Mouse (Mus musculus) limb, embryonic 11.5 days (tissue): ENCODE measurements around the gene Kif3b. TPM values are rescaled to one million over a fixed set of nuclear protein-coding genes. Genes with fewer than 3 reads are reported as not detected.

Experiments
- ATAC-seq: fragments of 200-750 bp; cut with Nextera tagmentation; 2 replicates; pipeline ENCODE4 v1.8.0; 2017; ENCODE audit warnings: low read depth; ENCODE audit not compliant: insufficient number of reproducible peaks, low FRiP score, low TSS enrichment
- DNase-seq: peaks from one replicate; pipeline ENCODE4 v3.0.0-alpha.2; 2015; ENCODE audit warnings: low spot score
- H3K27ac ChIP-seq: fragments of 300-500 bp; sonication (generic); replicated peaks from 2 replicates; pipeline ENCODE4 v1.5.1; 2014; ENCODE audit warnings: low read depth, mild to moderate bottlenecking, low read length
- H3K27me3 ChIP-seq: fragments of 300-500 bp; sonication (generic); 2 replicates; pipeline ENCODE4 v1.6.1; 2014; ENCODE audit warnings: mild to moderate bottlenecking, low read length, mixed read lengths; ENCODE audit not compliant: control insufficient read depth, insufficient read depth
- H3K36me3 ChIP-seq: fragments of 300-500 bp; sonication (generic); 2 replicates; pipeline ENCODE4 v1.6.1; 2014; ENCODE audit warnings: mild to moderate bottlenecking, low read length, moderate library complexity, mixed read lengths; ENCODE audit not compliant: control insufficient read depth, insufficient read depth
- H3K4me1 ChIP-seq: fragments of 300-500 bp; sonication (generic); 2 replicates; pipeline ENCODE4 v1.6.1; 2014; ENCODE audit warnings: low read length, mixed read lengths; ENCODE audit not compliant: control insufficient read depth, insufficient read depth
- H3K4me2 ChIP-seq: fragments of 300-500 bp; sonication (generic); 2 replicates; pipeline ENCODE4 v1.6.1; 2014; ENCODE audit warnings: low read depth, mild to moderate bottlenecking, moderate library complexity; ENCODE audit not compliant: severe bottlenecking
- H3K4me3 ChIP-seq: fragments of 300-500 bp; sonication (generic); 2 replicates; pipeline ENCODE4 v1.5.1; 2014; ENCODE audit warnings: low read depth, low read length
- H3K9ac ChIP-seq: fragments of 300-500 bp; sonication (generic); 2 replicates; pipeline ENCODE4 v1.6.1; 2014; ENCODE audit warnings: mild to moderate bottlenecking, low read length
- H3K9me3 ChIP-seq: fragments of 300-500 bp; sonication (generic); 2 replicates; pipeline ENCODE4 v1.6.1; 2016; ENCODE audit warnings: low read length; ENCODE audit not compliant: control insufficient read depth
- WGBS: fragments of 180-500 bp; shearing (Covaris S2); extraction: QIAGEN DNeasy Blood & Tissue Kit; methylation state at CpG from one replicate; pipeline ENCODE4 v1.1.7; 2014; 5-methylcytosine and 5-hydroxymethylcytosine counted together
- polyA plus RNA-seq: library from polyadenylated mRNA; unstranded; fragments of >200 nt; fragmentation: Nextera tagmentation; extraction: Ambion mirVana; gene quantifications from 2 replicates; pipeline ENCODE4 v1.2.1, GENCODE M21; 2014

Gene Kif3b
- polyA plus RNA-seq, 1 experiment from 2014 or later = 5.1 TPM

DNA sequence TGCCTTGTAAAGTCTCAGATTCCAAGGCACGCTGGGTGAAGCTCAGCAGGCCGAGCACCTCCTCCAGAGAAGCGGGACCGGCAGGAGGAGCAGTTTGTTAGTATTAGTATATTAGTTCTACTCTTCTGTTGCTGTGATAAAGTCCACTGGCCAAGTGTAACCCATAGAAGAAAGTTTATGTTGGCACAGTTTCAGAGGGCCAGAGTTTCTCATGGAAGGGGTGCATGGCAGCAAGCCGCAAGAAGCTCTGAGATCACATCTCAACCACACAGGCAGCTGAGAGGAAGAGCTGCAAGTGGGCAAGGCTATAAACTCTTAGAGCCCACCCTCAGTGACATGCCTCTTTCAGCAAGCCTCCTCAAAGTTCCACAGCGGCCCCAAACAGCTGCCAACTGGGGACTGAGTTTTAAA is 42.6 kb downstream of the Kif3b start:
- Histone ChIP-seq H3K4me3 (no peak overlapping the region), H3K27ac (no peak overlapping the region), H3K36me3 (no peaks in the 10 kb centered on the region), H3K4me1 (no peaks in the 10 kb centered on the region), H3K4me2 (no peak overlapping the region), H3K9ac (no peak overlapping the region), H3K27me3 (no peaks in the 10 kb centered on the region), H3K9me3 (no peaks in the 10 kb centered on the region)
- WGBS = 92% methylated on average over 6 of the region's 6 CpGs
- no peak for ATAC-seq
- no peak for DNase-seq

DNA sequence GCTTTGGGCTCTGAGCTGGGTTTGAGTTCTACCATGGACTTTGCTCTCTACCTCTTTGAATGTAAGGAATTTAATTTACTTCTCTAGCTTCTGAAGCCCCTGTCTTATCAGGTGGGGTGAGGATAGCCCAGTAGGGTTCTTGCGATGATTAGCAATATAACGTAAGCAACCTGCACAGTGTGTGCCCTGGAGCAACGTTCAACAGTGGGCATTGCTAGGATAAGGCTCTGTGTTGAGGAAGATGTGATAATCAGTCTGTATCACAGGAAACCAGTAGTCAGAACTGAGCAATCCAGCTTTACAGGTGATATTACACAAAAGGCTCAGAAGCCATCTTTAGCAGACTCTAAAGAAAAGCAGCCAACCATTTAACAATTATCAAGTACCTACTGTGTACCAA is 43.1 kb downstream of the Kif3b start:
- no peaks in the 10 kb centered on the region for H3K27me3 ChIP-seq
- no peaks in the 10 kb centered on the region for H3K9me3 ChIP-seq
- no peaks in the 10 kb centered on the region for H3K36me3 ChIP-seq
- no peak overlapping the region for H3K4me2 ChIP-seq
- H3K27ac ChIP-seq = no peak overlapping the region
- H3K4me1 ChIP-seq = no peaks in the 10 kb centered on the region
- no peak for DNase-seq
- no peak overlapping the region for H3K9ac ChIP-seq
- H3K4me3 ChIP-seq = no peak overlapping the region
- 87% methylated on average over 3 of the region's 3 CpGs for WGBS
- ATAC-seq = no peak

DNA sequence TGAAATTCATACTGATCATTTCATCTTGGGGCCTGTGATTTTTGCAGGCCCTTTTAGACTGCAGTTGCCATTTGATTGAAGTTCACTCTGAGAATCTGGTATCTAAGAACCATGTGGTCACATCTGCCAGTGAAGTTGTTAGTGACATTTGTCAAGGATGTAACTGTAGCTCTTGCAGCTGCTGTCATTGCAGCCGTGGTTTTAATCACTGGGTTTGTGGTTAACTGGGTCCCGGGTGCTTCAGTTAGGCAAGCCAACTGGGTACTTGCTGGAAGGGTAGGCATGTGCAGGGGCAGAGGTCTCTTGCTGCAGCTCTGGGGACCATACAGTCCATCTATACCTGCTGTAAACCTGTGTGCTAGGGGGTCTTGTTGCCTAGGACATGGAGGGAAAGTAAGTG is 44.9 kb downstream of the Kif3b start:
- WGBS = 46% methylated on average over 2 of the region's 2 CpGs
- Histone ChIP-seq H3K36me3 (no peaks in the 10 kb centered on the region), H3K27me3 (no peaks in the 10 kb centered on the region), H3K4me3 (no peak overlapping the region), H3K9me3 (no peaks in the 10 kb centered on the region), H3K27ac (no peak overlapping the region), H3K4me2 (no peak overlapping the region), H3K9ac (no peak overlapping the region), H3K4me1 (no peaks in the 10 kb centered on the region)
- ATAC-seq = no peak
- no peak for DNase-seq

DNA sequence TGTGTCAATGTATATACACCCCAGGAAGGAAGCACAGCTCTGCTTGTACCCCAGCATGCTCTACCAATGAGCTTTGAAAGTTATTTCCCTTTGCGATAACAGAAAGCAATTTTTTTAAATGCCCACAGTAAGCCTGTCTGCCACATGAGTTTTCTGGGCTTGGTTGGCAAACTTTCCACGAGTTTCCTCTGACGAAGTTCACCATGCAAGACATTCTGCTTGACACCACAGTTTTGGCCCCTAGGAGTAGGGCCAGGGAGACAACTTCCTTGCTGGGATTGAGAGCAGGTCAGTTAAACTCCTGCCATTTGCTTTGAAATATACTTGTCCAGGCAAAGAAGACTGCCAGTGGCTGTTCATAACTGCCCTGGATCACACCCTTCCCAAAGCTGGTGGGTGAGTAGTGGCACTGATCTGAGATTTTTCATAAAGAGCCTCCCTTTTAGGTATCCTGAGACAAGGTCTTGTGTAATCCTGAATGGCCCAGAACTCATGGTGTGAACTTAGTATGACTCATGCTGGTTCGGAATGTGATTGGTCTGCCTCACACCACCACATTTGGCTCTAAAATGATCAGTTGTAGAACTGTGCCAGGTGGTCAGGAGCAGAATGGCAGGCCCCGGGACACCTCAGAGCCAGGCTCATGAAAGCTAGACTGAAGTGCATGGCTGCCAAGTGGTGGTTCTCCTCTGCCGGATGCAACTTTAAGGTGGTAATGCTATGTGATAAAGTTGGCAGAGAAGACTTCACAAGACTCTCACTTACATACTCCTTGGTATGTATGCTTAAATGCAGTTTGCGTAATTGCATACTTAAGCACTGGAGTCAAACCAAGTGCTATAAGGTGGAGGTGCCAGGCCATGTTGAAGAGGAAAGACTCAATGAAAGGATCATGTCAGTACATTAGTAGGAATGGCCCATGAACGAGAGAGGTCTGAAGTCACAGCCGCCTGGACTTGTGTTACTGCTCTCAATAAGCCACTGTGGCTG is 47.4 kb downstream of the Kif3b start:
- Histone ChIP-seq H3K27ac (no peak overlapping the region), H3K4me2 (no peak overlapping the region), H3K9me3 (no peaks in the 10 kb centered on the region), H3K9ac (no peak overlapping the region), H3K4me1 (no peaks in the 10 kb centered on the region), H3K4me3 (no peak overlapping the region), H3K36me3 (no peaks in the 10 kb centered on the region; the same call in 1 of the 2 replicates), H3K27me3 (no peaks in the 10 kb centered on the region)
- 90% methylated on average over 9 of the region's 9 CpGs for WGBS
- ATAC-seq (no peak), DNase-seq (no peak)

GRCm38 (mm10) chr2:153342166-153342565 is 51.0 kb downstream of the Kif3b start:
- DNase-seq (no peak), ATAC-seq (no peak)
- Histone ChIP-seq H3K9me3 (no peaks in the 10 kb centered on the region), H3K27ac (no peak overlapping the region), H3K9ac (no peak overlapping the region), H3K36me3 (no peaks in the 10 kb centered on the region; the same call in 1 of the 2 replicates), H3K4me3 (no peak overlapping the region), H3K27me3 (no peaks in the 10 kb centered on the region), H3K4me1 (no peaks in the 10 kb centered on the region; the same call in 1 of the 2 replicates), H3K4me2 (no peak overlapping the region)
- WGBS = 95% methylated on average over 6 of the region's 6 CpGs

- Histone ChIP-seq H3K36me3 (no peaks in the 10 kb centered on the region; the same call in 1 of the 2 replicates), H3K27ac (no peak overlapping the region), H3K4me1 (no peaks in the 10 kb centered on the region; the same call in 1 of the 2 replicates), H3K9ac (no peak overlapping the region), H3K27me3 (no peaks in the 10 kb centered on the region), H3K4me2 (no peak overlapping the region), H3K9me3 (no peaks in the 10 kb centered on the region), H3K4me3 (no peak overlapping the region)
- 72% methylated on average over 3 of the region's 3 CpGs for WGBS
- DNase-seq (no peak), ATAC-seq (no peak)
These were observed 51.4 kb downstream of the Kif3b start for GRCm38 (mm10) chr2:153342602-153343001.

GRCm38 (mm10) chr2:153343191-153343590 is 52.0 kb downstream of the Kif3b start:
- H3K27me3 ChIP-seq = no peaks in the 10 kb centered on the region
- ATAC-seq = no peak

GRCm38 (mm10) chr2:153345071-153345453 is 53.8 kb downstream of the Kif3b start:
- WGBS = 9% methylated on average over 11 of the region's 11 CpGs
- DNase-seq (no peak), ATAC-seq (no peak)
- Histone ChIP-seq H3K9ac (peak overlapping the region; percentile 71), H3K4me3 (peak overlapping the region; percentile 85), H3K4me1 (peaks cover 9% of the 10 kb centered on the region), H3K9me3 (no peaks in the 10 kb centered on the region), H3K27ac (no peak overlapping the region), H3K36me3 (no peaks in the 10 kb centered on the region; the same call in 1 of the 2 replicates), H3K27me3 (no peaks in the 10 kb centered on the region), H3K4me2 (peak overlapping the region; percentile 63)

More at GRCm38 (mm10) chr2:153343191-153343590, 52.0 kb downstream of the Kif3b start:
- Histone ChIP-seq H3K4me2 (no peak overlapping the region), H3K4me1 (peaks cover 3% of the 10 kb centered on the region; the same call in 1 of the 2 replicates), H3K27ac (no peak overlapping the region), H3K36me3 (no peaks in the 10 kb centered on the region; the same call in 1 of the 2 replicates), H3K9ac (no peak overlapping the region), H3K9me3 (no peaks in the 10 kb centered on the region), H3K4me3 (no peak overlapping the region)
- no peak for DNase-seq
